Comparison of ENCODE assay signal across 8 mouse cellular contexts in the genomic region with DNA sequence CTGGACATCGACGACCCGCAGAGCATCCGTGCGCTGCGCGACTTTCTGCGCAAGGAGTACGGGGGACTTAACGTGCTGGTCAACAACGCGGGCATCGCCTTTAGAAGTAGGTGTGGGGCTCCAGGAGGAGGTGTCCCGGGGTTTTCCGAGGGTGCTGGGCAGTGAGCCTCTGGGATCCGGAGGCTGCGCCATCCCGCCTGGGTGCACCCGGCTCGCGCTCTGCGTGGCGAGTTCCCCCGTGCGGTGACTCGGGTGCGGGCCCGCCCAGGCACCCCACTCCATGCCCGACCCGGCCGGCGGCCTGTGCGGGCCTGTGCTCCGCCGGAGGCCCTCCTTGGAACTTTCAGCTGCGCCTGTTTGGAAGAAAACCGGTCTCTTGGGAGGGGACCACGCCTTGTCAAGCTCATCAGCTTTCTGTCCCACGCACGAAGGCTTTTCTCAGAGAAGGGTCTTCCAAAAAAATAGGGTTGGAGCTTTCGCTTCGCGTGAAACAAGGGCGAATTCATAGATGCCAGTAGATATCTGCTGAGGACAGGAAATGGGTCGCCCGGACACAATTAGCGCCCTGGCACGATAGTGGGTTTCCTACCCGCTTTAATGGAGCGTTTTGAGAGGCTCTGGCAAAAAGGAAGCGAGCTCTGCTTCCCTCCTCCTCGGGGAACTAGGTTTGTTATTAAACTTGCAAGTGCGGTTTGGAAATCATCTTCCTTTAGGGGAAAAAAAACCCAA. TPM values are rescaled to one million over a fixed set of nuclear protein-coding genes. Genes with fewer than 3 reads are reported as not detected.
DNase-seq lines count a peak whose midpoint lies in the region; ATAC-seq and TF ChIP-seq lines count a peak whose summit lies in the region.

No protein-coding gene starts in this region.

- H3K36me3 ChIP-seq in thymus, adult 2 months (ENCODE audit: control insufficient read depth, insufficient read depth, low read length): no peaks in the 10 kb centered on the region
- no peaks in the 10 kb centered on the region for H3K36me3 ChIP-seq in hindbrain, embryonic 14.5 days (replicated peaks; ENCODE audit: control insufficient read depth, insufficient read depth)
- no peaks in the 10 kb centered on the region for H3K36me3 ChIP-seq in neural tube, embryonic 13.5 days

- TF ChIP-seq POLR2A in thymus, adult 2 months (IDR thresholded peaks at IDR 0.05; ENCODE audit: control insufficient read depth, extremely low read depth, insufficient read depth, low read length, poor library complexity): no peak

- 2% methylated on average over 53 of the region's 53 CpGs for WGBS in thymus, adult 2 months
- WGBS in hindbrain, embryonic 14.5 days: 2% methylated on average over 53 of the region's 53 CpGs
- 1% methylated on average over 53 of the region's 53 CpGs for WGBS in neural tube, embryonic 13.5 days

- no peak for TF ChIP-seq CTCF in thymus, adult 2 months (IDR thresholded peaks at IDR 0.05; ENCODE audit: borderline replicate concordance, control insufficient read depth, extremely low read depth, insufficient read depth, low read length, poor library complexity)

- no peak for ATAC-seq in hindbrain, embryonic 14.5 days (ENCODE audit: low FRiP score)
- ATAC-seq in neural tube, embryonic 13.5 days (ENCODE audit: low read depth): 0 out of 2 replicates have a peak, but pooled peaks have one; percentile 41
- ATAC-seq in erythroid progenitor cell, adult 5-6 weeks (replicated peaks; ENCODE audit: low FRiP score, poor library complexity, severe bottlenecking): no peak

- H3K27ac ChIP-seq in thymus, adult 2 months (ENCODE audit: control insufficient read depth, insufficient read depth, low read length): no peak overlapping the region
- H3K27ac ChIP-seq in hindbrain, embryonic 14.5 days: no peak overlapping the region
- no peak overlapping the region for H3K27ac ChIP-seq in neural tube, embryonic 13.5 days (replicated peaks)

- peaks cover 25% of the 10 kb centered on the region for H3K27me3 ChIP-seq in thymus, adult 2 months (ENCODE audit: control insufficient read depth, insufficient read depth, low read length)
- H3K27me3 ChIP-seq in hindbrain, embryonic 14.5 days (ENCODE audit: control insufficient read depth, insufficient read depth, low read length): peaks cover 54% of the 10 kb centered on the region
- H3K27me3 ChIP-seq in neural tube, embryonic 13.5 days: peaks cover 62% of the 10 kb centered on the region

- DNase-seq in thymus, adult 2 months: peak; percentile 6
- no peak for DNase-seq in thymus, postnatal 10 days (ENCODE audit: low spot score in 2 of 2)
- DNase-seq in brain, adult 2 months (ENCODE audit: low read depth, low spot score): peak; percentile 10
- DNase-seq in gastrocnemius, postnatal 10 days: peak; percentile 42
- no peak for DNase-seq in hindbrain, embryonic 14.5 days (ENCODE audit: low spot score)
- DNase-seq in lung, adult 18-20 months: peak; percentile 24 to 25

- peak overlapping the region; percentile 45 for H3K9ac ChIP-seq in hindbrain, embryonic 14.5 days
- peak overlapping the region; percentile 58 for H3K9ac ChIP-seq in neural tube, embryonic 13.5 days

- no peaks in the 10 kb centered on the region for H3K9me3 ChIP-seq in hindbrain, embryonic 14.5 days (ENCODE audit: control insufficient read depth, low read length)
- no peaks in the 10 kb centered on the region for H3K9me3 ChIP-seq in neural tube, embryonic 13.5 days

- H3K4me2 ChIP-seq in hindbrain, embryonic 14.5 days (replicated peaks): peak overlapping the region; percentile 81
- peak overlapping the region; percentile 75 for H3K4me2 ChIP-seq in neural tube, embryonic 13.5 days

- H3K4me3 ChIP-seq in thymus, adult 2 months (ENCODE audit: control insufficient read depth, insufficient read depth, low read length): peak overlapping the region; percentile 37
- peak overlapping the region; percentile 36 for H3K4me3 ChIP-seq in hindbrain, embryonic 14.5 days (replicated peaks; ENCODE audit: low read length)
- peak overlapping the region; percentile 44 for H3K4me3 ChIP-seq in neural tube, embryonic 13.5 days

- peaks cover 16% of the 10 kb centered on the region for H3K4me1 ChIP-seq in thymus, adult 2 months (replicated peaks; ENCODE audit: control insufficient read depth, insufficient read depth, low read length)
- peaks cover 15% of the 10 kb centered on the region; the same call in 1 of the 2 replicates for H3K4me1 ChIP-seq in hindbrain, embryonic 14.5 days (replicated peaks; ENCODE audit: control insufficient read depth, insufficient read depth, low read length)
- H3K4me1 ChIP-seq in neural tube, embryonic 13.5 days (replicated peaks): peaks cover 21% of the 10 kb centered on the region

RNA-seq across cellular contexts. Expression of gene Cbr3, which starts 0.7 kb away (rescaled TPM):
- polyA plus RNA-seq in thymus, adult 2 months (2012; rRNA removed): 6.6 and 8.9 TPM in 2 replicates
- 1 to 10 TPM; 3.5 to 6.3 TPM for total RNA-seq in gastrocnemius, postnatal 10 days (2021)
- polyA plus RNA-seq in hindbrain, embryonic 14.5 days (2014; fragmentation: Nextera tagmentation; extraction: Ambion mirVana): 1.7 and 2.9 TPM in 2 replicates
- polyA plus RNA-seq in neural tube, embryonic 13.5 days (2015; fragmentation: Nextera tagmentation; extraction: Ambion mirVana): 1.0 and 1.1 TPM in 2 replicates
- not detected in 2 replicates for total RNA-seq in erythroid progenitor cell, adult 5-6 weeks (2015; ENCODE audit: low replicate concordance)
- 1.7 TPM in 1 of 2 replicates, not detected in the other for total RNA-seq in erythroid progenitor cell, adult 5-6 weeks (2017; ENCODE audit: low replicate concordance)

RNA-seq across cellular contexts. Expression of gene Dop1b, which starts 28.0 kb away (rescaled TPM):
- polyA plus RNA-seq in thymus, adult 2 months (2012; rRNA removed): 59.3 and 60.6 TPM in 2 replicates
- total RNA-seq in gastrocnemius, postnatal 10 days (2021): 10 to 100 TPM; 34.7 to 37.7 TPM
- 41.8 and 43.2 TPM in 2 replicates for polyA plus RNA-seq in hindbrain, embryonic 14.5 days (2014; fragmentation: Nextera tagmentation; extraction: Ambion mirVana)
- polyA plus RNA-seq in neural tube, embryonic 13.5 days (2015; fragmentation: Nextera tagmentation; extraction: Ambion mirVana): 28.1 and 34.6 TPM in 2 replicates
- 98.0 and 113 TPM in 2 replicates for total RNA-seq in erythroid progenitor cell, adult 5-6 weeks (2015; ENCODE audit: low replicate concordance)
- total RNA-seq in erythroid progenitor cell, adult 5-6 weeks (2017; ENCODE audit: low replicate concordance): 24.0 and 36.8 TPM in 2 replicates

RNA-seq across cellular contexts. Expression of gene Gm5678, which starts 55.8 kb away (rescaled TPM):
- 0.14 TPM in 1 of 2 replicates, not detected in the other for polyA plus RNA-seq in thymus, adult 2 months (2012; rRNA removed)
- 1 to 10 TPM; 1.3 to 1.8 TPM for total RNA-seq in gastrocnemius, postnatal 10 days (2021)
- polyA plus RNA-seq in hindbrain, embryonic 14.5 days (2014; fragmentation: Nextera tagmentation; extraction: Ambion mirVana): not detected in 2 replicates
- not detected in 2 replicates for polyA plus RNA-seq in neural tube, embryonic 13.5 days (2015; fragmentation: Nextera tagmentation; extraction: Ambion mirVana)
- not detected in 2 replicates for total RNA-seq in erythroid progenitor cell, adult 5-6 weeks (2015; ENCODE audit: low replicate concordance)
- total RNA-seq in erythroid progenitor cell, adult 5-6 weeks (2017; ENCODE audit: low replicate concordance): not detected in 2 replicates

Comparison
In these comparisons a context has a peak if more than half of its experiments do, and no peak if none do; other contexts are left out.
1. DNase-seq: peak in thymus, adult 2 months (single experiment), brain, adult 2 months (single experiment), gastrocnemius, postnatal 10 days (single experiment) and lung, adult 18-20 months (2 of 2); none in thymus, postnatal 10 days (0 of 2) and hindbrain, embryonic 14.5 days (single experiment).
2. Peak in every context shown above with its lines, with median percentiles within 50 percentile points of each other: H3K4me3 ChIP-seq.